Mouse (Mus musculus) erythroid progenitor cell, adult 5-6 weeks (primary cell): ENCODE data around the gene Fam20a. TPM values are rescaled to one million over a fixed set of nuclear protein-coding genes. Genes with fewer than 3 reads are reported as not detected.

Experiments
- ATAC-seq: replicated peaks from 2 replicates; pipeline ENCODE4 v1.8.0; 2016; ENCODE audit warnings: moderate number of reproducible peaks, mild to moderate bottlenecking, moderate TSS enrichment, inconsistent platforms; ENCODE audit not compliant: poor library complexity, low FRiP score, severe bottlenecking
- total RNA-seq, 2 experiments: library from RNA; stranded (forward) in 1 of 2; stranded (reverse) in 1 of 2; fragments of 150-400 nt in 1 of 2; fragments of 186-747, 209-891 nt in 1 of 2; gene quantifications; 2 replicates each; pipeline versions ENCODE4 v1.2.3 to v1.2.4; 2015 to 2017; ENCODE audit warnings: low replicate concordance in 2 of 2

Gene Fam20a
- total RNA-seq (2015; ENCODE audit: low replicate concordance) (not detected in 2 replicates), total RNA-seq (2017; ENCODE audit: low replicate concordance) (not detected in 2 replicates)

GRCm38 (mm10) chr11:109721781-109722446 lies at the start of gene Fam20a:
Gene Fam20a, minus strand, starts transcription at chr11:109722279.
- no peak for ATAC-seq

- no peak for ATAC-seq
Observed at GRCm38 (mm10) chr11:109771381-109771780, 49.3 kb upstream of the Fam20a start.

- ATAC-seq: no peak
Observed at GRCm38 (mm10) chr11:109770185-109770584, 48.1 kb upstream of the Fam20a start.

- ATAC-seq: no peak
Observed at GRCm38 (mm10) chr11:109769091-109769490, 47.0 kb upstream of the Fam20a start.

- ATAC-seq: no peak
Observed at GRCm38 (mm10) chr11:109760063-109760462, 38.0 kb upstream of the Fam20a start.

- no peak for ATAC-seq
Observed at GRCm38 (mm10) chr11:109758616-109759215, 36.6 kb upstream of the Fam20a start.

GRCm38 (mm10) chr11:109754105-109754602 lies 32.1 kb upstream of the Fam20a start:
- no peak for ATAC-seq

GRCm38 (mm10) chr11:109751636-109752603 lies 29.8 kb upstream of the Fam20a start:
- no peak for ATAC-seq

- no peak for ATAC-seq
Observed at GRCm38 (mm10) chr11:109745210-109745609, 23.1 kb upstream of the Fam20a start.

- no peak for ATAC-seq
Observed at GRCm38 (mm10) chr11:109737967-109738366, 15.9 kb upstream of the Fam20a start.

GRCm38 (mm10) chr11:109736406-109736805 lies 14.3 kb upstream of the Fam20a start:
- ATAC-seq: no peak

GRCm38 (mm10) chr11:109734341-109734740 lies 12.3 kb upstream of the Fam20a start:
- ATAC-seq: no peak

GRCm38 (mm10) chr11:109732726-109733438 lies 10.8 kb upstream of the Fam20a start:
- ATAC-seq: no peak

- ATAC-seq: no peak
Observed at GRCm38 (mm10) chr11:109728371-109728770, 6.3 kb upstream of the Fam20a start.

GRCm38 (mm10) chr11:109722711-109723110 lies 632 bp upstream of the Fam20a start:
- no peak for ATAC-seq

- no peak for ATAC-seq
Observed at GRCm38 (mm10) chr11:109721320-109721780, 729 bp downstream of the Fam20a start.

- no peak for ATAC-seq
Observed at GRCm38 (mm10) chr11:109720809-109721319, 1.2 kb downstream of the Fam20a start.

- ATAC-seq: no peak
Observed at GRCm38 (mm10) chr11:109719399-109719798, 2.7 kb downstream of the Fam20a start.
